Mouse (Mus musculus): ENCODE measurements at regions not wholly inside any gene's neighbourhood (a gene's known extent, or its start where the extent isn't known, plus 50 kb on each side); places are given as distances from the start of the nearest gene placed in this dataset.

DNA sequence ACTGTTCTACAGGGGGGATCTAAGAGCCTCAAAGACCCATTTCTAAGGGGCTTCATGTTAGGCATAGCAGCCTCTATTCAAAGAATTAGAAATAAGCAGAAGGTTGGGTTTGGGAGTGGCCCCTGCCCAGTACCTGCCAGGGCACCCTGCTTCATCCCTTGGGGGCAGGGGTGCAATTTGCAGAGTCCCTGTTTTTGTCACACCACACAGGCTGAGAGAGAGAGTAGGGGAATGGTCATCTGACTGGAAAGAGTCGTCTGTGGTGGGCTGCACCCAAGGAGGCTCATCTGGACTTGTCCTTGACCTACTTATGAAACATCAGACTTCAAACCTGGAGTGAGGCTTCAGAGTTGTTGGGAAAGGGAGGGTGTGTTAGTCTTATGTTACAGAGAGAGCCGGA is 382.3 kb downstream of the Vrk1 start:
- Histone ChIP-seq H3K79me3 (ENCODE audit: low read depth) (no peaks in the 10 kb centered on the region), H3K79me2 (ENCODE audit: control insufficient read depth, insufficient read depth) (no peaks in the 10 kb centered on the region), H3K27me3 (ENCODE audit: control insufficient read depth, insufficient read depth, insufficient read length) (no peaks in the 10 kb centered on the region), H3K4me3 (ENCODE audit: insufficient read depth, poor library complexity, severe bottlenecking) (no peak overlapping the region), H3K36me3 (ENCODE audit: control insufficient read depth, insufficient read depth) (no peaks in the 10 kb centered on the region), H3ac (ENCODE audit: control insufficient read depth, insufficient read length, low read depth) (no peak overlapping the region)
- no peak for TF ChIP-seq USF1 (IDR thresholded peaks at IDR 0.05; ENCODE audit: low read depth)
- TF ChIP-seq MYOD1 (IDR thresholded peaks at IDR 0.05; ENCODE audit: control insufficient read depth, insufficient read length, low read depth), result no peak
- no peak for TF ChIP-seq MAX (IDR thresholded peaks at IDR 0.05)
- TF ChIP-seq FOSL1 (IDR thresholded peaks at IDR 0.05; ENCODE audit: insufficient read depth, low read length, poor library complexity, severe bottlenecking), result no peak
- no peak for TF ChIP-seq CEBPB (IDR thresholded peaks at IDR 0.05; ENCODE audit: low read depth)
- TF ChIP-seq CTCF (IDR thresholded peaks at IDR 0.05; ENCODE audit: control insufficient read depth, insufficient read depth, insufficient read length), result no peak
- TF ChIP-seq MYOG (IDR thresholded peaks at IDR 0.05; ENCODE audit: control insufficient read depth, extremely low read depth, insufficient read length), result no peak

DNA sequence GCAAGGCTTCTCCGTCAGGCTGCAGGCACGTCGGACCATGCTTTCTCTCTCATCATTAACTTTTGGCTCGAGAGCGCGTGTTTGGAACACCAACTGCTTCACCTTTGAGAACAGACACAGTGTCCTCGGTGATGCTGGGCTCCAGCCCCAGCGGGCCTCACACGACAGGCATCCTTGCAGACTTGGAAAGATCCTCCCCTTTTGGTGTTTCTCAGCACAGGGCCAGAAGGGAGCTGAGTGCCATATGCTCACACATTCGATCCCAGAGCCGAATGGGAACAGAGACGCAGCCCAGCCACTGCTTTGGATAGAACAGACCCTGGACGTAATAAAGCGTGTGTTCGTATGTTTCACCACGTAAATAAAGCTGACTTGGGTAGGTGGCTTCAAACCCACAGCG is 389.1 kb downstream of the Vrk1 start:
- H3K27me3 ChIP-seq (ENCODE audit: control insufficient read depth, insufficient read depth, insufficient read length), result no peaks in the 10 kb centered on the region
- no peak overlapping the region for H3ac ChIP-seq (ENCODE audit: control insufficient read depth, insufficient read length, low read depth)
- no peaks in the 10 kb centered on the region for H3K79me3 ChIP-seq (ENCODE audit: low read depth)
- no peaks in the 10 kb centered on the region for H3K79me2 ChIP-seq (ENCODE audit: control insufficient read depth, insufficient read depth)
- TF ChIP-seq CEBPB (IDR thresholded peaks at IDR 0.05; ENCODE audit: low read depth) (no peak), FOSL1 (IDR thresholded peaks at IDR 0.05; ENCODE audit: insufficient read depth, low read length, poor library complexity, severe bottlenecking) (no peak), MAX (IDR thresholded peaks at IDR 0.05) (no peak), MYOD1 (IDR thresholded peaks at IDR 0.05; ENCODE audit: control insufficient read depth, insufficient read length, low read depth) (no peak), MYOG (IDR thresholded peaks at IDR 0.05; ENCODE audit: control insufficient read depth, extremely low read depth, insufficient read length) (no peak), CTCF (IDR thresholded peaks at IDR 0.05; ENCODE audit: control insufficient read depth, insufficient read depth, insufficient read length) (no peak), USF1 (IDR thresholded peaks at IDR 0.05; ENCODE audit: low read depth) (no peak)
- no peaks in the 10 kb centered on the region for H3K36me3 ChIP-seq (ENCODE audit: control insufficient read depth, insufficient read depth)
- no peak overlapping the region for H3K4me3 ChIP-seq (ENCODE audit: insufficient read depth, poor library complexity, severe bottlenecking)

DNA sequence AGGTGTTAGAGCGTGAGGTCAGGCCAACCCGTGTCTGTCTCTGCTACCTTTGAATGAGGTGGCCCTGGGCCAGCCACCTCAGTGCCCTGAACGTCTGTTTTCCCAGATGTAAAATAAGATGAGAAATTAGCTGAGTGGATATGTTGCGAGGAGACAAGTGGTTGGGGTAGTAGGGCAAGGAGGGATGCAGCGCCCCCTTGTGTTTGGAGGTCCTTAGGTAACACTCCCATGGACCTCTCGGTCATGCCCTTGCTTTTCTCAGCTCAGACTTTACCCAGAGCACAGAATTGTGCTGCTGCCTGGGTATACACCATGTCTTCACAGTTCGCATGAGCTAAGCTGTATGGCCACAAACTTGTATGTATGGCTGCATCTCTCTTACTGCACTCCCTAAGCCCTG is 401.0 kb downstream of the Vrk1 start:
- TF ChIP-seq MYOG (IDR thresholded peaks at IDR 0.05; ENCODE audit: control insufficient read depth, extremely low read depth, insufficient read length) (no peak), MYOD1 (IDR thresholded peaks at IDR 0.05; ENCODE audit: control insufficient read depth, insufficient read length, low read depth) (no peak), FOSL1 (IDR thresholded peaks at IDR 0.05; ENCODE audit: insufficient read depth, low read length, poor library complexity, severe bottlenecking) (no peak), MAX (IDR thresholded peaks at IDR 0.05) (no peak), CEBPB (IDR thresholded peaks at IDR 0.05; ENCODE audit: low read depth) (no peak), CTCF (IDR thresholded peaks at IDR 0.05; ENCODE audit: control insufficient read depth, insufficient read depth, insufficient read length) (no peak), USF1 (IDR thresholded peaks at IDR 0.05; ENCODE audit: low read depth) (no peak)

DNA sequence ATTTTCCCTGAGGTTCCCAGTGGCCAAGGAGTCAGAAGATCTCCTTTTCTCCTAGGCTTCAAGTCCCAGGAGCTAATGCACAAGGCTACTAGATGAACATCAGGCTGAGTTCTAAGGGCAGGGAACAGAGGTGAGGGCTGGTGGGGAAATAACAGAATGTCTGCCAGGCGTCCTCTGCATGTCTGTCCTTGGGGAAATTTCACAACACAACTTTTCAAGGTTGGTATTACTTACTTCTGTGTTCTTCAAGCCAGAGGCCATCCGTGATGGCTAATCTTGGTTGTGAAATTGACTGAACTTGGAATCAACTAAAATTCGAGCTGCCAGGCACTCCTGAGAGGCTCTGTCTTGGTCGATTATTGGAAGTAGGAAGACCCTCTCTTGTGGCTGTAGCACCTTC is 416.6 kb downstream of the Vrk1 start:
- Histone ChIP-seq H3K79me2 (ENCODE audit: control insufficient read depth, insufficient read depth) (no peaks in the 10 kb centered on the region), H3K27me3 (ENCODE audit: control insufficient read depth, insufficient read depth, insufficient read length) (no peaks in the 10 kb centered on the region), H3K4me3 (ENCODE audit: insufficient read depth, poor library complexity, severe bottlenecking) (no peak overlapping the region), H3K36me3 (ENCODE audit: control insufficient read depth, insufficient read depth) (no peaks in the 10 kb centered on the region), H3ac (ENCODE audit: control insufficient read depth, insufficient read length, low read depth) (no peak overlapping the region), H3K79me3 (ENCODE audit: low read depth) (no peaks in the 10 kb centered on the region)
- TF ChIP-seq MYOD1 (IDR thresholded peaks at IDR 0.05; ENCODE audit: control insufficient read depth, insufficient read length, low read depth), result no peak
- no peak for TF ChIP-seq CEBPB (IDR thresholded peaks at IDR 0.05; ENCODE audit: low read depth)
- TF ChIP-seq CTCF (IDR thresholded peaks at IDR 0.05; ENCODE audit: control insufficient read depth, insufficient read depth, insufficient read length), result no peak
- no peak for TF ChIP-seq USF1 (IDR thresholded peaks at IDR 0.05; ENCODE audit: low read depth)
- no peak for TF ChIP-seq MAX (IDR thresholded peaks at IDR 0.05)

More for the DNA sequence above, 401.0 kb downstream of the Vrk1 start:
- H3K79me2 ChIP-seq (ENCODE audit: control insufficient read depth, insufficient read depth), result no peaks in the 10 kb centered on the region
- no peaks in the 10 kb centered on the region for H3K36me3 ChIP-seq (ENCODE audit: control insufficient read depth, insufficient read depth)
- no peak overlapping the region for H3ac ChIP-seq (ENCODE audit: control insufficient read depth, insufficient read length, low read depth)
- H3K79me3 ChIP-seq (ENCODE audit: low read depth), result no peaks in the 10 kb centered on the region
- no peak overlapping the region for H3K4me3 ChIP-seq (ENCODE audit: insufficient read depth, poor library complexity, severe bottlenecking)
- H3K27me3 ChIP-seq (ENCODE audit: control insufficient read depth, insufficient read depth, insufficient read length), result no peaks in the 10 kb centered on the region

DNA sequence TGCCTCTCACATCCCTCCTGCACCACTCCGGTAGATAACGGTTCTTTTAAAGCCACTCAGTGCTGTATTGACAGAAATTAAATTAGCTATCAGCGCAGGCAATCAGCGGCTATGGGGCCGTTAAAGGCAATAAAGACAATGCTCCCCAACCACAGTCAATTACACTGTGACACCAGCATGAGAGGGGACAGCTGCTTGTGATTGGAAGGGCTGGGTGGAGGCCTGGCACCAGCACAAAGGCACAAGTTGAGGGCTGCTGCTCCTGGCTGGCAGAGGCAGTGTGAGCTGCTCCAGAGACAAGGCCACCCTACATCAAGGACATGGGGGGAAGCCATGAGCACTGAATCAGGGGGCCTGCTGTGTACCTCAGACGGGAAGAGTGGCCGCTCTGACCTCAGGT is 420.0 kb downstream of the Vrk1 start:
- no peak for TF ChIP-seq MYOG (IDR thresholded peaks at IDR 0.05; ENCODE audit: control insufficient read depth, extremely low read depth, insufficient read length)
- TF ChIP-seq USF1 (IDR thresholded peaks at IDR 0.05; ENCODE audit: low read depth), result no peak
- no peak for TF ChIP-seq CTCF (IDR thresholded peaks at IDR 0.05; ENCODE audit: control insufficient read depth, insufficient read depth, insufficient read length)
- no peak for TF ChIP-seq FOSL1 (IDR thresholded peaks at IDR 0.05; ENCODE audit: insufficient read depth, low read length, poor library complexity, severe bottlenecking)
- TF ChIP-seq MAX (IDR thresholded peaks at IDR 0.05), result no peak
- no peak for TF ChIP-seq CEBPB (IDR thresholded peaks at IDR 0.05; ENCODE audit: low read depth)
- TF ChIP-seq MYOD1 (IDR thresholded peaks at IDR 0.05; ENCODE audit: control insufficient read depth, insufficient read length, low read depth), result no peak
- no peak overlapping the region for H3ac ChIP-seq (ENCODE audit: control insufficient read depth, insufficient read length, low read depth)
- no peaks in the 10 kb centered on the region for H3K27me3 ChIP-seq (ENCODE audit: control insufficient read depth, insufficient read depth, insufficient read length)
- H3K36me3 ChIP-seq (ENCODE audit: control insufficient read depth, insufficient read depth), result no peaks in the 10 kb centered on the region
- H3K79me2 ChIP-seq (ENCODE audit: control insufficient read depth, insufficient read depth), result no peaks in the 10 kb centered on the region
- no peak overlapping the region for H3K4me3 ChIP-seq (ENCODE audit: insufficient read depth, poor library complexity, severe bottlenecking)
- H3K79me3 ChIP-seq (ENCODE audit: low read depth), result no peaks in the 10 kb centered on the region

DNA sequence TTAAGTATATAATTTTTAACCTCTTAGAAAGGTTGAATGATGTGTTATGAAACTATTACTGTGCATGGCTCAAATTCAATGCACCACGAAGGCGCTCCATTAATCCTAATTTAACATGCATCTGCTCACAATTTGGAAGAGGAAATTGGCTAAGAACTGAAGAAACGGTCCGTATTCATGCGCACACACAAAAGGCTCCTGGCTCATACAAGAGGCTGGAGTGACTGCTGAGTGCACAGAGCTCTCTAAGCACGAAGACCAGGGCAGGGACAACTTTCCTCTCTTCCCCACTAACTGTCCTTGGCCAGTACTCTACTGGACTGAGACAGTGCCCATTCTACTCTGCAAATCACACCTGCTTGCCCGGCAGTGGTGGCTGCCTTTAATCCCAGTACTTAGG is 435.1 kb downstream of the Vrk1 start:
- no peak for TF ChIP-seq MYOD1 (IDR thresholded peaks at IDR 0.05; ENCODE audit: control insufficient read depth, insufficient read length, low read depth)
- no peak for TF ChIP-seq FOSL1 (IDR thresholded peaks at IDR 0.05; ENCODE audit: insufficient read depth, low read length, poor library complexity, severe bottlenecking)
- TF ChIP-seq USF1 (IDR thresholded peaks at IDR 0.05; ENCODE audit: low read depth), result no peak
- TF ChIP-seq CEBPB (IDR thresholded peaks at IDR 0.05; ENCODE audit: low read depth), result no peak
- TF ChIP-seq CTCF (IDR thresholded peaks at IDR 0.05; ENCODE audit: control insufficient read depth, insufficient read depth, insufficient read length), result no peak
- TF ChIP-seq MAX (IDR thresholded peaks at IDR 0.05), result no peak
- no peak for TF ChIP-seq MYOG (IDR thresholded peaks at IDR 0.05; ENCODE audit: control insufficient read depth, extremely low read depth, insufficient read length)
- H3ac ChIP-seq (ENCODE audit: control insufficient read depth, insufficient read length, low read depth), result no peak overlapping the region
- H3K27me3 ChIP-seq (ENCODE audit: control insufficient read depth, insufficient read depth, insufficient read length), result no peaks in the 10 kb centered on the region
- H3K79me3 ChIP-seq (ENCODE audit: low read depth), result no peaks in the 10 kb centered on the region
- H3K4me3 ChIP-seq (ENCODE audit: insufficient read depth, poor library complexity, severe bottlenecking), result no peak overlapping the region
- H3K36me3 ChIP-seq (ENCODE audit: control insufficient read depth, insufficient read depth), result no peaks in the 10 kb centered on the region
- H3K79me2 ChIP-seq (ENCODE audit: control insufficient read depth, insufficient read depth), result no peaks in the 10 kb centered on the region
